9 mouse cellular contexts compared by ENCODE assay signal in genomic region chr14:30561470-30562187, GRCm38 (mm10). TPM values are rescaled to one million over a fixed set of nuclear protein-coding genes. Genes with fewer than 3 reads are reported as not detected.
DNase-seq lines count a peak whose midpoint lies in the region; ATAC-seq lines count a peak whose summit lies in the region.
"Had no signal": no experiment of that assay in that cellular context is flagged by ENCODE, and none has a peak within 500 bp of the region (broad histone marks: within the 10 kb centered on the region; RNA-seq: fewer than 3 reads in every experiment).

No protein-coding gene starts in this region.

- no peaks in the 10 kb centered on the region for H3K27me3 ChIP-seq in heart, embryonic 10.5 days (ENCODE audit: insufficient read depth, poor library complexity, severe bottlenecking)
- no peaks in the 10 kb centered on the region for H3K27me3 ChIP-seq in forebrain, embryonic 12.5 days
- H3K27me3 ChIP-seq in kidney, embryonic 14.5 days (ENCODE audit: control insufficient read depth, insufficient read depth, low read length) = no peaks in the 10 kb centered on the region
- no peaks in the 10 kb centered on the region for H3K27me3 ChIP-seq in neural tube, embryonic 15.5 days (replicated peaks)
- H3K27me3 ChIP-seq: neural tube, embryonic 12.5 days had no signal

- H3K36me3 ChIP-seq in heart, embryonic 10.5 days = peaks cover 94% of the 10 kb centered on the region
- H3K36me3 ChIP-seq in forebrain, embryonic 12.5 days (replicated peaks) = peaks cover 74% of the 10 kb centered on the region
- peaks cover 82% of the 10 kb centered on the region for H3K36me3 ChIP-seq in kidney, embryonic 14.5 days (ENCODE audit: control insufficient read depth, insufficient read depth, low read length)
- H3K36me3 ChIP-seq in neural tube, embryonic 15.5 days = peaks cover 65% of the 10 kb centered on the region

- WGBS in heart, embryonic 10.5 days = 87% methylated on average over 14 of the region's 14 CpGs
- WGBS in forebrain, embryonic 12.5 days = 73% methylated on average over 14 of the region's 14 CpGs
- 87% methylated on average over 14 of the region's 14 CpGs for WGBS in kidney, embryonic 14.5 days
- 59% methylated on average over 14 of the region's 14 CpGs for WGBS in neural tube, embryonic 15.5 days

- H3K27ac ChIP-seq in heart, embryonic 10.5 days = 0 out of 2 replicates have a peak overlapping the region, but pooled peaks have one; percentile 0
- peak overlapping the region; percentile 73 for H3K27ac ChIP-seq in forebrain, embryonic 12.5 days
- peak overlapping the region; percentile 59; the same call in 1 of the 2 replicates for H3K27ac ChIP-seq in kidney, embryonic 14.5 days (ENCODE audit: low read depth, low read length)
- H3K27ac ChIP-seq in neural tube, embryonic 15.5 days (replicated peaks) = 0 out of 2 replicates have a peak overlapping the region, but pooled peaks have one; percentile 2
- H3K27ac ChIP-seq: neural tube, embryonic 12.5 days had no signal

- H3K9ac ChIP-seq in forebrain, embryonic 12.5 days = 0 out of 2 replicates have a peak overlapping the region, but pooled peaks have one; percentile 25
- H3K9ac ChIP-seq in kidney, embryonic 14.5 days (ENCODE audit: low read depth, low read length) = no peak overlapping the region
- H3K9ac ChIP-seq in neural tube, embryonic 15.5 days (replicated peaks) = no peak overlapping the region
- H3K9ac ChIP-seq: neural tube, embryonic 12.5 days had no signal

- no peaks in the 10 kb centered on the region for H3K9me3 ChIP-seq in heart, embryonic 10.5 days
- no peaks in the 10 kb centered on the region for H3K9me3 ChIP-seq in forebrain, embryonic 12.5 days
- H3K9me3 ChIP-seq in kidney, embryonic 14.5 days (ENCODE audit: control insufficient read depth, low read length) = no peaks in the 10 kb centered on the region
- no peaks in the 10 kb centered on the region for H3K9me3 ChIP-seq in neural tube, embryonic 15.5 days (replicated peaks)
- H3K9me3 ChIP-seq: neural tube, embryonic 12.5 days had no signal

- peaks cover 13% of the 10 kb centered on the region for H3K4me1 ChIP-seq in heart, embryonic 10.5 days
- H3K4me1 ChIP-seq in forebrain, embryonic 12.5 days = peaks cover 12% of the 10 kb centered on the region
- peaks cover 3% of the 10 kb centered on the region; the same call in 1 of the 2 replicates for H3K4me1 ChIP-seq in kidney, embryonic 14.5 days (ENCODE audit: control insufficient read depth, insufficient read depth, low read length)
- peaks cover 8% of the 10 kb centered on the region; the same call in 1 of the 2 replicates for H3K4me1 ChIP-seq in neural tube, embryonic 15.5 days

- no peak overlapping the region for H3K4me2 ChIP-seq in forebrain, embryonic 12.5 days
- no peak overlapping the region for H3K4me2 ChIP-seq in kidney, embryonic 14.5 days (replicated peaks; ENCODE audit: low read depth, low read length)
- no peak overlapping the region for H3K4me2 ChIP-seq in neural tube, embryonic 15.5 days
- H3K4me2 ChIP-seq: neural tube, embryonic 12.5 days had no signal

- ATAC-seq in forebrain, embryonic 12.5 days (ENCODE audit: low FRiP score) = peak; percentile 33; the same call in 1 of the 2 replicates
- ATAC-seq in kidney, embryonic 14.5 days (ENCODE audit: low FRiP score, low TSS enrichment) = no peak; the same call in 1 of the 2 replicates
- ATAC-seq in neural tube, embryonic 15.5 days (ENCODE audit: low FRiP score) = no peak
- no peak for ATAC-seq in granulocyte monocyte progenitor cell, adult 5-6 weeks (replicated peaks; ENCODE audit: poor library complexity, severe bottlenecking)

- no peak for DNase-seq in heart, embryonic 10.5 days (ENCODE audit: low spot score)
- no peak for DNase-seq in heart, adult 8-10 months (ENCODE audit: low spot score)
- DNase-seq in MEL-GATA-1-ER (ENCODE audit: extremely low read depth, low read depth) = peak; percentile 83
- DNase-seq in thymus, postnatal 4 days = no peak

- H3K4me3 ChIP-seq in heart, embryonic 10.5 days = no peak overlapping the region
- H3K4me3 ChIP-seq in forebrain, embryonic 12.5 days (replicated peaks) = no peak overlapping the region
- no peak overlapping the region for H3K4me3 ChIP-seq in kidney, embryonic 14.5 days (ENCODE audit: low read length)
- H3K4me3 ChIP-seq in neural tube, embryonic 15.5 days (replicated peaks) = no peak overlapping the region
- H3K4me3 ChIP-seq: neural tube, embryonic 12.5 days had no signal

RNA-seq across cellular contexts. Expression of gene Tkt, which starts 13.5 kb away (rescaled TPM):
- polyA plus RNA-seq in heart, embryonic 10.5 days (2016; fragmentation: Nextera tagmentation; extraction: Ambion mirVana) = 122 and 199 TPM in 2 replicates
- 10 to 100 TPM; 21.4 to 28.7 (median 28.1) TPM for total RNA-seq in heart, adult 8-10 months (2022)
- 273 and 274 TPM in 2 replicates for polyA plus RNA-seq in forebrain, embryonic 12.5 days (2016; fragmentation: Nextera tagmentation; extraction: Ambion mirVana)
- 94.0 and 174 TPM in 2 replicates for polyA plus RNA-seq in kidney, embryonic 14.5 days (2014; fragmentation: Nextera tagmentation; extraction: Ambion mirVana)
- polyA plus RNA-seq in neural tube, embryonic 15.5 days (2015; fragmentation: Nextera tagmentation; extraction: Ambion mirVana) = 270 and 288 TPM in 2 replicates
- total RNA-seq in granulocyte monocyte progenitor cell, adult 5-6 weeks (2014; fragmentation: Nextera tagmentation) = 628 and 659 TPM in 2 replicates
- total RNA-seq in granulocyte monocyte progenitor cell, adult 5-6 weeks (2017) = 773 and 843 TPM in 2 replicates

Comparison
In these comparisons a context has a peak if more than half of its experiments do, and no peak if none do; other contexts are left out.
1. H3K27ac ChIP-seq: peak in every context shown above with its lines; median percentile 73 in forebrain, embryonic 12.5 days; 59 in kidney, embryonic 14.5 days; 2 in neural tube, embryonic 15.5 days; 0 in heart, embryonic 10.5 days.